Mouse (Mus musculus) erythroblast, embryonic 14.5 days (primary cell): ENCODE data around the gene Acer3.

Experiments
- GATA1 ChIP-seq: IDR thresholded peaks from 2 replicates; pipeline ENCODE4 v1.6.1; 2012; ENCODE audit warnings: low read length, inconsistent platforms, mixed read lengths
- TAL1 ChIP-seq: IDR thresholded peaks from 3 replicates; pipeline ENCODE4 v1.6.1; 2012; ENCODE audit warnings: low read length, inconsistent platforms, mixed read lengths

- TF ChIP-seq GATA1 (no peak), TAL1 (no peak)
Measured at GRCm38 (mm10) chr7:98194026-98194792, 126.8 kb downstream of the Acer3 start.
